ENCODE assay signal across 9 mouse cellular contexts in the genomic region with DNA sequence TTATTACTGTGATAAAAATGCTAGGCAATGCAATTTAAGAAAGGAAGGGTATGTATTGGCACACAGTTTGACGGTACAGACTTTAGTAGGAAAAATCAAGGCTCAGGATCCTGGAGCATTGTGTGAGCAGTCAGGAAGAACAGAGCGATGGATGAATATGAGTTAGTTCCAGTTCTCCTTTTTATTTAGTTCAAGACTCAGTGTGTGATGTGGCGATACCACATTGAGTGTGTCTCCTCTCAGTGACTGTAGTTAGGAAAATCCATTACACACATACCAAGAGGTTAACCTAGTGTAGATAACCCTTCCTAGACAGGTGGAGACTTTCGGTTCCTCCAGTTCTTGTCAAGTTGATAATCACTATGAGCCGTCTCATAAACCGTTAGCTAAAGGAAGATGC. TPM values are rescaled to one million over a fixed set of nuclear protein-coding genes. Genes with fewer than 3 reads are reported as not detected.
DNase-seq lines count a peak whose midpoint lies in the region; ATAC-seq lines count a peak whose summit lies in the region.
"Had no signal": no experiment of that assay in that cellular context is flagged by ENCODE, and none has a peak within 500 bp of the region (broad histone marks: within the 10 kb centered on the region; RNA-seq: fewer than 3 reads in every experiment).

No protein-coding gene starts in this region.

- no peaks in the 10 kb centered on the region for H3K36me3 ChIP-seq in kidney, embryonic 14.5 days (ENCODE audit: control insufficient read depth, insufficient read depth, low read length)
- H3K36me3 ChIP-seq in embryonic facial prominence, embryonic 10.5 days (replicated peaks) = no peaks in the 10 kb centered on the region
- H3K36me3 ChIP-seq in hindbrain, embryonic 13.5 days = peaks cover 3% of the 10 kb centered on the region; the same call in 1 of the 2 replicates
- H3K36me3 ChIP-seq in midbrain, embryonic 13.5 days = no peaks in the 10 kb centered on the region

- DNase-seq in kidney, postnatal 14 days = no peak
- no peak for DNase-seq in embryonic facial prominence, embryonic 10.5 days (ENCODE audit: low spot score)
- DNase-seq in right cerebral cortex, postnatal 25 days = no peak
- DNase-seq in layer of hippocampus, postnatal 14 days (ENCODE audit: low spot score in 2 of 2) = no peak
- DNase-seq in layer of hippocampus, postnatal 10 days (ENCODE audit: low spot score in 2 of 2) = no peak
- DNase-seq: thymus, postnatal 4 days had no signal

- H3K9me3 ChIP-seq in kidney, embryonic 14.5 days (ENCODE audit: control insufficient read depth, low read length) = no peaks in the 10 kb centered on the region
- no peaks in the 10 kb centered on the region for H3K9me3 ChIP-seq in embryonic facial prominence, embryonic 10.5 days
- no peaks in the 10 kb centered on the region for H3K9me3 ChIP-seq in hindbrain, embryonic 13.5 days
- no peaks in the 10 kb centered on the region for H3K9me3 ChIP-seq in midbrain, embryonic 13.5 days

- no peak for ATAC-seq in kidney, embryonic 14.5 days (ENCODE audit: low FRiP score, low TSS enrichment)
- ATAC-seq in hindbrain, embryonic 13.5 days (ENCODE audit: low FRiP score) = no peak
- no peak for ATAC-seq in midbrain, embryonic 13.5 days

- H3K27me3 ChIP-seq in kidney, embryonic 14.5 days (ENCODE audit: control insufficient read depth, insufficient read depth, low read length) = no peaks in the 10 kb centered on the region
- H3K27me3 ChIP-seq in embryonic facial prominence, embryonic 10.5 days (replicated peaks; ENCODE audit: low read depth, poor library complexity, severe bottlenecking) = no peaks in the 10 kb centered on the region
- no peaks in the 10 kb centered on the region for H3K27me3 ChIP-seq in hindbrain, embryonic 13.5 days
- H3K27me3 ChIP-seq in midbrain, embryonic 13.5 days = no peaks in the 10 kb centered on the region

- 0 out of 2 replicates have a peak, but pooled peaks cover 5% of the 10 kb centered on the region for H3K4me1 ChIP-seq in kidney, embryonic 14.5 days (ENCODE audit: control insufficient read depth, insufficient read depth, low read length)
- H3K4me1 ChIP-seq in embryonic facial prominence, embryonic 10.5 days = peaks cover 33% of the 10 kb centered on the region
- H3K4me1 ChIP-seq in hindbrain, embryonic 13.5 days (replicated peaks) = peaks cover 24% of the 10 kb centered on the region
- H3K4me1 ChIP-seq in midbrain, embryonic 13.5 days (replicated peaks) = peaks cover 30% of the 10 kb centered on the region

- WGBS in kidney, embryonic 14.5 days = 93% methylated on average over 6 of the region's 6 CpGs
- 91% methylated on average over 6 of the region's 6 CpGs for WGBS in embryonic facial prominence, embryonic 10.5 days
- 94% methylated on average over 6 of the region's 6 CpGs for WGBS in hindbrain, embryonic 13.5 days
- 94% methylated on average over 6 of the region's 6 CpGs for WGBS in midbrain, embryonic 13.5 days

- H3K27ac ChIP-seq in kidney, embryonic 14.5 days (ENCODE audit: low read depth, low read length) = no peak overlapping the region
- no peak overlapping the region for H3K27ac ChIP-seq in embryonic facial prominence, embryonic 10.5 days (replicated peaks)
- no peak overlapping the region for H3K27ac ChIP-seq in hindbrain, embryonic 13.5 days
- no peak overlapping the region for H3K27ac ChIP-seq in midbrain, embryonic 13.5 days

- H3K4me2 ChIP-seq in kidney, embryonic 14.5 days (replicated peaks; ENCODE audit: low read depth, low read length) = peak overlapping the region; percentile 81; the same call in 1 of the 2 replicates
- H3K4me2 ChIP-seq in hindbrain, embryonic 13.5 days = peak overlapping the region; percentile 79
- H3K4me2 ChIP-seq in midbrain, embryonic 13.5 days (replicated peaks) = peak overlapping the region; percentile 79

- peak overlapping the region; percentile 87; the same call in 1 of the 2 replicates for H3K4me3 ChIP-seq in kidney, embryonic 14.5 days (ENCODE audit: low read length)
- peak overlapping the region; percentile 84; the same call in 1 of the 2 replicates for H3K4me3 ChIP-seq in embryonic facial prominence, embryonic 10.5 days
- peak overlapping the region; percentile 93 for H3K4me3 ChIP-seq in hindbrain, embryonic 13.5 days
- peak overlapping the region; percentile 94; the same call in 1 of the 2 replicates for H3K4me3 ChIP-seq in midbrain, embryonic 13.5 days (replicated peaks)

- H3K9ac ChIP-seq in kidney, embryonic 14.5 days (ENCODE audit: low read depth, low read length) = no peak overlapping the region
- H3K9ac ChIP-seq in hindbrain, embryonic 13.5 days = no peak overlapping the region
- no peak overlapping the region for H3K9ac ChIP-seq in midbrain, embryonic 13.5 days (replicated peaks)

RNA-seq across cellular contexts. Expression of a gene that starts 1.4 kb away (rescaled TPM):
- 12.5 and 13.1 TPM in 2 replicates for polyA plus RNA-seq in kidney, embryonic 14.5 days (2014; fragmentation: Nextera tagmentation; extraction: Ambion mirVana)
- polyA plus RNA-seq in embryonic facial prominence, embryonic 10.5 days (2016; fragmentation: Nextera tagmentation; extraction: Ambion mirVana) = 13.2 and 14.2 TPM in 2 replicates
- 18.3 and 18.7 TPM in 2 replicates for polyA plus RNA-seq in hindbrain, embryonic 13.5 days (2015; fragmentation: Nextera tagmentation; extraction: Ambion mirVana)
- 18.6 and 19.0 TPM in 2 replicates for polyA plus RNA-seq in midbrain, embryonic 13.5 days (2015; fragmentation: Nextera tagmentation; extraction: Ambion mirVana)
- total RNA-seq in layer of hippocampus, postnatal 14 days (2021) = 10 to 100 TPM; 11.8 to 12.7 TPM
- total RNA-seq in layer of hippocampus, postnatal 10 days (2021) = 10 to 100 TPM; 11.2 to 14.6 TPM

RNA-seq across cellular contexts. Expression of a gene that starts 1.7 kb away (rescaled TPM):
- 18.3 and 35.6 TPM in 2 replicates for polyA plus RNA-seq in kidney, embryonic 14.5 days (2014; fragmentation: Nextera tagmentation; extraction: Ambion mirVana)
- polyA plus RNA-seq in embryonic facial prominence, embryonic 10.5 days (2016; fragmentation: Nextera tagmentation; extraction: Ambion mirVana) = 32.0 and 32.4 TPM in 2 replicates
- polyA plus RNA-seq in hindbrain, embryonic 13.5 days (2015; fragmentation: Nextera tagmentation; extraction: Ambion mirVana) = 83.0 and 83.1 TPM in 2 replicates
- 73.8 and 76.9 TPM in 2 replicates for polyA plus RNA-seq in midbrain, embryonic 13.5 days (2015; fragmentation: Nextera tagmentation; extraction: Ambion mirVana)
- 100 to 1,000 TPM; 306 to 349 TPM for total RNA-seq in layer of hippocampus, postnatal 14 days (2021)
- 100 to 1,000 TPM; 291 to 295 TPM for total RNA-seq in layer of hippocampus, postnatal 10 days (2021)
